Mouse (Mus musculus): ENCODE measurements around the gene Capg.
A peak's percentile ranks its signal among the peaks of the same experiment; 100 is the strongest.
"Not testable (repeated sequence)": the region's sequence is repeated elsewhere in the genome, so short reads cannot be mapped to it uniquely, and the experiment has no call there.

The Capg gene

GRCm38 (mm10) chr6:72532580-72532979, 11.6 kb upstream of the Capg start:
- DNase-seq (ENCODE audit: low spot score in 2 of 2): no peak

DNA sequence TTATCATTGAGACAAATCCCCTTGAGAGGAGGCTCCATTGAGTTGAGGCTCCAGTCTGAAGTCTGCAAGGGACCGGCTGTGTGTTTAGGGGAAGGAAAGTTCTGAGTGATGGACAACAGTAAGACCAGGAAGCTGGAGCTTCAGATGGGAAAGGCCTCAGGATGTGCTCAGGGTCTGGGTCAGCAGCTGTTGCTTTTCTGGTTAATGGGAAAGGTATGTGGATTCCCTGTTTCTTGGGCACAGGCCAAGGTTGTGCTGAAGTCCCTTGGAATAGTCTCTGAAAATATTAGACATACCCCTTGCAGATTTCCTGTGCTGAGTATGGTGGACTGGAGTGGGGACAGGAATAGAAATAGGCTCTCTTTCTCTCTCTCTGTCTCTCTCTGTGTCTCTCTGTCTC, 10.6 kb upstream of the Capg start:
- not testable (repeated sequence) for DNase-seq (ENCODE audit: low spot score in 2 of 2)

GRCm38 (mm10) chr6:72534035-72534809, 10.0 kb upstream of the Capg start:
- peak; percentile 48 to 77 for DNase-seq (ENCODE audit: low spot score in 2 of 2)

- peak; percentile 85 to 94 for DNase-seq (ENCODE audit: low spot score in 2 of 2)
Measured at GRCm38 (mm10) chr6:72535165-72535564, 9.0 kb upstream of the Capg start.

GRCm38 (mm10) chr6:72537998-72538500, 6.1 kb upstream of the Capg start:
- DNase-seq (ENCODE audit: low spot score in 2 of 2): no peak

DNA sequence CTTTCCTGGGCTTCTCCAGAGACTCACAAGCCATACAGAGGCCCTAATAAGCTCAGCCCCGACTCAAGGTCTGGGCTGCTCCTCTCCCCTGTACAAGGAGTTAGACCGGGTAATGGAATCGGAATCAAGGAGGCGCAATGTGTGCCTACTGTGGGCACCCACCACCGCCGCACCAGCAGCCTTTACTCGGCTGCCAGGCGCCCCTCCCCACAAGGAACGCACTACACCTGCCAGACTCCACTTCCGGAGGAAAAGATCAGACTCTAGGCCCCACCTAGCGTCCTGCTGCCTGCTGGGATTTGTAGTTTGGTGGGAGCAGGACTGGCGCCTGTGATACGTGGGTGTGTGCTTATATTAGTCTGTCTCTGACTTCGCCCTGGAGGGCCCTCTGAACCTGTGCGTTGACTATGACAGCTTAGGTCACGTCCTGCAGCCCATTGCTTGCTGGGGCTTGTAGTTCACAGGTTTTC, 5.6 kb upstream of the Capg start:
- DNase-seq (ENCODE audit: low spot score in 2 of 2): peak; percentile 78 to 85

DNA sequence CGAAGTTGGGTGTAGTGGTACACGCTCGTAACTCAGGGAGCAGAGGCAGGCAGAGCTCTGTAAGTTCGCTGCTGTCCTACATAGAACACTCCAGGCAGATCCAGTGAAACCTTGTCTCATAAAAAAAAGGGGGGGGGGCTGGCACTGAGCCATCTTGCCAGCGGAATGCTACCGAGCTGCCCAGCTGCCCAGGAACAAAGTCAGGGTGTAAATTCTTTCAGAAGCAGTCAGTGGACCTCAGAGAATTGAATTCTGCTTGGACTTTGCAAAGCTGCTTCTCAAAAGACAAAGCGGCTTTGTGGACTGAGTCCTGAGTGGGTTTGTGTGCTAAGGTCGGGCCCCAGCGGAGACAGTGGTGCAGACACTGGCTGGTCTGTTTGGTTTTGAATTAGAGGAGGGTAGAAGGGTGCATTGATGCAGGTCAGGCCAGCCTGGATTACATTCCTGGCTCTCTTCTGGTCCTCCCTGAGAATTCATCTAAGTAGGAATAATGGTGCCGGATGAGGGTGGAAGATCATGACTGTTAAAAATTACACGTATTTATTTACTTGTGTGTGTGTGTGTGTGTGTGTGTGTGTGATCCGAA, 833 bp upstream of the Capg start:
- DNase-seq (ENCODE audit: low spot score in 2 of 2): no peak

- no peak for DNase-seq (ENCODE audit: low spot score in 2 of 2)
Measured at GRCm38 (mm10) chr6:72545377-72545776, 1.2 kb downstream of the Capg start.

DNA sequence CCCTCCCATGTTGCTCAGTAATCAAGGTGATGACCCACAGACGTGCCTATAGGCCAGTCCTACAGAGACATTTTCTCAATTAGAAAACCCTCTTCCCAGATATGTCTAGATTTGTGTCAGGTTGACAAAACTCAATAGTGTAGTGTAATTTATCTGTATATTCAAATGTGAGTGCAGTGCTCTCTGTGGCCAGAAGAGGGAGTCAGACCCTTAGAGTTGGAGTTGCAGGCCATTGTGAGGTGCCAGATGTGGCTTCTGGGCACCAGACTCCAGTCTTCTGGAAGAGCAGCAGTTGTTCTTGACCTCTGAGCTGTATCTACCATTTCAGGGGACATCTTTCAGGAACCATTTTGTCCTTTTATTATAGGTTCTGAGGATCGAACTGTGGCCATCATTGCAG, 2.9 kb downstream of the Capg start:
- DNase-seq (ENCODE audit: low spot score in 2 of 2): no peak

GRCm38 (mm10) chr6:72547862-72548261, 3.7 kb downstream of the Capg start:
- DNase-seq (ENCODE audit: low spot score in 2 of 2): no peak

DNA sequence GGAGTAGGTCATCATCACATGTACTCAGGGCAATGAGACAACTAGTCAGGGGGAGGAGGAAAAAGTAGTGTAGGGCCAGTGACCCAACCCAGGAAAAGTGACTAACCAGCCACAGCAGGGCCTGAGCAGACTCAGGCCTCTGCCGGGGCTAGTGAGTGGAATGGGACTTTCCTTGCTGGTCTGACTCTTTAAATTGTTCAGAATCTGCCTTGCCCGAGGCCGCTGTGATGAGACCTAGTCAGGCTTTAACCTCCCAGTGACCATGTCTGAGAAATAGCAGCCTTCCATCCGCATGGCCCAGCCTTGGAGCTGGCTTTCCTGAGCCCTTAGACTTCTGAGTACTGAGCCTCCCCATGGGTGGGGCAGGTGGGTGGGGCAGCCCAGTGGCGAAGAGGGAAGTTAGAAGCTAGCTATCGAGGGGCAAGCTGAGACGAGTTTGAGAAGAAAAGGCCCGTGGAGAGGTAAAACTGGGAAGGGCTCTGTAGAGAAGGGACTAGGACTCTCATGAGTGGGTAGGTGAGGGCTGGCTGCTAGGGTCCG, 4.9 kb downstream of the Capg start:
- peak; percentile 66 to 84 for DNase-seq (ENCODE audit: low spot score in 2 of 2)

GRCm38 (mm10) chr6:72550025-72550424, 5.8 kb downstream of the Capg start:
- DNase-seq (ENCODE audit: low spot score in 2 of 2): no peak

DNA sequence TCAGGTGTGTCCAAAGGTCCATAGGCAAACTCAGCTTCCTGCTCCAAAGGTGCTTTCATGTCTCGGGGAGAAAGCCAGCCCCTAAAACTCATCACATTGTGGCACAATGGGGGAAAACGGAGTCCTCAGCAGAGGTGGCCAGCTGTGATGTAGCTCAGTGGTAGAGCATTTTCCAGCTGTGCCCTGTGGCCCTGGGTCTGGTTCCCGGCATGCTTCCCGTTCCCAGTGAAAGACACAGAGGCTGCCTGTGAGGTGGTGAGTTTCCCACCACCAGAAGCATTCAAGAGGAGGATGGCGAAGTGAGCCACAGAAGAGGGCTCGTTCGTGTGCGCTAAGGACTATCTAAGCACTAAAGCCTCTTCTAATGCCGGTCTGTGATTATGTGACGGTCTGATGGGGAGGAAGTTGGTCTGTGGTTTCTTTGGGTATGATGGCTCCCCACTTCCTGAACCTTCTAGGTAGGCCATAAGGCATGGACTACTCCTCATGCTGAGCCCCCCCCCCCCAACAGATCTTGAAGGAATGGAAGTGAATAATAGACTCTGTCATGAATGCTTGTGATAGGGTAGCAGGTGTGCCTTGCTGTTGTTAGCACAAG, 6.4 kb downstream of the Capg start:
- no peak for DNase-seq (ENCODE audit: low spot score in 2 of 2)

DNA sequence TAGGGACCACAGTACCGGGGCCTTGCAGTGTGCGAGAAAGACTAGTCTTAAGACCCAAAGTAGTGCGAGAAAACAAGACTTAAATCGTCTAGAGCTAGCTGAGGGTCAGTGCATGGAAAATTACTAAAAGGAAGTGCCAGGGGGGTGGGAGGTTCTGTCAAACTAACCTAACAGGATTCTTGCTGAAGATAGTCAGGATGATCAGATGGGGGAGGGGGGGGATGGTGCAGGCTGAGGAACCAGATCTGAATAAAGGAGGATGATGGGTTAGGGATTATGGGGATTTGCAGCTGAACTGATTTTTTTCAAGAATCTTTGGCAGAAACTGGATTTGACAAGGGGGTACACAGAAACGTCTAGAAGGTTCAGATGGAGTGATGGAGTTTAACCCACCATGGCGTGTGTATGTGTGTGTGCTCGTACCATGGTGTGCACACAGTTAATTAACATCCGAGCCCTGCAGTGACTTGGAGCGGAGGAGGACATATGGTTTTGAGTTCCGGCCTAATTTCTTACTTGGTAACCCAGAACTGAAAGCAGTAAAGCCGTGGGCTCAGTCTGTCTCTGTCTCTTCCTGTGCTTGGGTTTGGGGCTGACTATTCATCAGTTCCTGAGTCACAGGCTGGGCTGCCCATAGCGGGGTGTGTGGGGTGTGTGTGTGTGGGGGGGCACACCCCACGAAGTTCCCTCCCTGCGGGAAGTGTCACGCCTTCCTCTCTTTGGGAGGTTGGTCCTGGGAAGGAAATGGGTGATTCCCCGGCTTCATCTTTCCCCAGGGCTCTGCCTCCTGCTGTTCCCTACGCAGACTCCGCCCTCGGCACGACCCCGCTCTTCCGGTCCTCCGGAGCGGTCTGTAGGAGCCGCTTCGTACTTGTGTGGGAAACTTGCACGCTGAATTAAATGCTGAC, 8.2 kb downstream of the Capg start:
- no peak for DNase-seq (ENCODE audit: low spot score in 2 of 2)

GRCm38 (mm10) chr6:72553079-72553412, 8.9 kb downstream of the Capg start:
- DNase-seq (ENCODE audit: low spot score in 2 of 2): no peak

DNA sequence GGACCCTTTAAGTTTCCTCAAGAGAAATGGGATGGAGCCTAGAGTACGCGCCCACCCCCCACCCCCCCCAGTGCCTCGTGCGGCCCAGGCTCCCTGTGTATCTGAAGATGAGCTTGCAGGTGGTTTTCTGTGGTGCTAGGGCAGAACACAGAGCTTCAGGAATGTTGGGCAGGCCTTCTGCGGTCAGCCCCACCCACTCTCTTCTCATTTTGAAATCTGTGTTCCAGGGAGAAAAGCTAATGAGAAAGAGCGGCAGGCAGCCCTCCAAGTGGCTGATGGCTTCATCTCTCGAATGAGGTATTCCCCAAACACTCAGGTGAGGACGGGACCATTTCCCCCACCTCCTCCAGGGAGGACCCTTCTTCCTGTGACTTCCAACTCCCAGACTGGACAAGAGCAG, 16.6 kb downstream of the Capg start:
- no peak for DNase-seq (ENCODE audit: low spot score in 2 of 2)

- DNase-seq (ENCODE audit: low spot score in 2 of 2): no peak
Measured at GRCm38 (mm10) chr6:72562486-72562885, 18.3 kb downstream of the Capg start.

GRCm38 (mm10) chr6:72562894-72563293, 18.7 kb downstream of the Capg start:
- no peak for DNase-seq (ENCODE audit: low spot score in 2 of 2)

DNA sequence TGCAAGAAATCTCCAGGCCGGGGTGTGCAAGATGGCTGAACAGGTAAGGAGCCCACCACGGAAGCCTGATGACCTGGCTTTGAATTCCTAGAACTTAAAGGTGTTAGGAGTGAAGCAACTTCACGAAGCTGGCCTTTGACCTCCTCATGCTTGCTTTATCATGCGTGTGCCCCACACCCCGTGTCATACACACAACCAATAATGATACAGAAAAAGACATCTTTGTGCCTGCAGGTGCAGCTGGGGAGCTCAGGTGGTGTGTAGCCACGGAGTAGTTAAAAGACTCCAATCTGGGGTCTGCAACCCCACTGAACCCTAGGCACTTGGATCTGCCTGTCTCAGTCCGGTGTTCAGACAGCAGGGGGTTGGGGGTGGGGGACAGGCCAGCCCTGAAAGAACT, 21.3 kb downstream of the Capg start:
- DNase-seq (ENCODE audit: low spot score in 2 of 2): no peak

DNA sequence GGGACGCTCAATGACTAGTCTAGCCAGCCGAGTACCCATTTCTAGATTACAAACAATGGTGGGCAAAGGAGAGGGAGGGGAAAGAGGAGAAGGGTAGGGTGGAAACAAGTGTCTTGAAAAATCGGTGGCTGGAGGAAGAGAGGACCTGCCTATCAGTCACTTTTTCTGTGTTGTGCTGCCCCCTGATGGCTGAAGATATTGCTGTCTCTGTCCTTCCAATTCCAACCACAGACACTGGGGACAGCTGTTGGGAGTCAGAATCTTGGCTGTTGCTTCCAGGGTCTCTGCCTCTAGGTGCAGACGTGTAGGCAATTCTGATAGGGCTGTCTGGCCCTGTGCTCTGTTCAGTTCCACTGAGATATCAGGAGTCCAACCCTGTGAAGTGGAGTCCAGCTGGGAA, 21.9 kb downstream of the Capg start:
- DNase-seq (ENCODE audit: low spot score in 2 of 2): peak; percentile 79 to 91

DNA sequence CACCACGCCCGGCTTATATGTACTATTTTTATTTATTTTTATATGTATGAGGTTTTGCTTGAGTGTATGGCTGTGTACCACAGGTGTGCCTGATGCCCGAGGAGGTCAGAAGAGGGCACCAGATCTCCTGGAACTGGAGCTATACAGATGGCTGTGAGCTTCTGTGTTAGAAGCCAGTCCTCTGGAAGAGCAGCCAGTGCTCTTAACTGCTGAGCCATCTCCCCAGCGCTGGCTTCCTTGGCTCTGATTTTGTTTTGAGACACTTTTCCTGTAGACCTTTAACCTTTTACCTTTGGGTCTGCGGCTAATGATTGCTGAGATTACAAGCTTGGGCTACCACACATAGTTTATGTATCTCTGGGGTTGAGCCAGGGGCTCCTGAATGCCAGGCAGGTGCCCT, 23.3 kb downstream of the Capg start:
- DNase-seq (ENCODE audit: low spot score in 2 of 2): no peak

GRCm38 (mm10) chr6:72568736-72569135, 24.5 kb downstream of the Capg start:
- no peak for DNase-seq (ENCODE audit: low spot score in 2 of 2)
